Mouse (Mus musculus): ENCODE data around the gene Fdxr. TPM values are rescaled to one million over a fixed set of nuclear protein-coding genes. Genes with fewer than 3 reads are reported as not detected.

Gene Fdxr
- total and polyA plus RNA-seq, 2 experiments from 2014 or later: 16.4 to 22.6 TPM

GRCm38 (mm10) chr11:115283891-115284620 is 7.2 kb upstream of the Fdxr start:
- no peak for ATAC-seq

DNA sequence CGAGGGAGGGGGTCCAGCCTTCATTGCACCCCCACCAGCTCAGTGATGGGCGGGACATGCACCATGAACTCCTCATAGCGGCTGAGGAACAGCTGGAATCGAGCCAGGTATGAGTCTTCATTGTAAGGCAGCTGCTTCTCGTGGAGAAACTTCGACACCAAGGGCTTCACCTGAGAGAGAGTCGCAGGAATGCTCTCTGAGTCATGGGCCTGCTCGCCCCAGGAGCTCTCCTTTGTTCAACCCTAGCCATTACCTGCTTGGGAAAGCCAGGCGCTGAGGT is 6.6 kb upstream of the Fdxr start:
- H3K4me2 ChIP-seq (ENCODE audit: low read depth, low read length): no peak overlapping the region
- WGBS: 76% methylated on average over 9 of the region's 9 CpGs
- DNase-seq (ENCODE audit: low spot score) (no peak), ATAC-seq (no peak)
- H3K9ac ChIP-seq (replicated peaks; ENCODE audit: low read length): no peak overlapping the region
- H3K27ac ChIP-seq: peak overlapping the region; percentile 70; the same call in 1 of the 2 replicates
- H3K27me3 ChIP-seq (ENCODE audit: insufficient read depth, low read length): no peaks in the 10 kb centered on the region
- no peak for TF ChIP-seq CTCF (IDR thresholded peaks at IDR 0.05; ENCODE audit: low read depth)
- H3K4me3 ChIP-seq (ENCODE audit: low read length): no peak overlapping the region
- H3K36me3 ChIP-seq (ENCODE audit: insufficient read depth, low read length): no peaks in the 10 kb centered on the region
- no peaks in the 10 kb centered on the region for H3K4me1 ChIP-seq (ENCODE audit: insufficient read depth, low read length)
- H3K9me3 ChIP-seq (ENCODE audit: low read length): no peaks in the 10 kb centered on the region

More at GRCm38 (mm10) chr11:115283891-115284620, 7.2 kb upstream of the Fdxr start:
- Histone ChIP-seq H3K4me2 (ENCODE audit: low read depth, low read length) (no peak overlapping the region), H3K27ac (no peak overlapping the region), H3K27me3 (ENCODE audit: insufficient read depth, low read length) (no peaks in the 10 kb centered on the region), H3K9ac (replicated peaks; ENCODE audit: low read length) (no peak overlapping the region), H3K9me3 (ENCODE audit: low read length) (no peaks in the 10 kb centered on the region), H3K4me1 (ENCODE audit: insufficient read depth, low read length) (no peaks in the 10 kb centered on the region), H3K4me3 (ENCODE audit: low read length) (no peak overlapping the region), H3K36me3 (ENCODE audit: insufficient read depth, low read length) (no peaks in the 10 kb centered on the region)
- no peak for TF ChIP-seq CTCF (IDR thresholded peaks at IDR 0.05; ENCODE audit: low read depth)
- DNase-seq (ENCODE audit: low spot score): no peak
- 86% methylated on average over 12 of the region's 12 CpGs for WGBS

DNA sequence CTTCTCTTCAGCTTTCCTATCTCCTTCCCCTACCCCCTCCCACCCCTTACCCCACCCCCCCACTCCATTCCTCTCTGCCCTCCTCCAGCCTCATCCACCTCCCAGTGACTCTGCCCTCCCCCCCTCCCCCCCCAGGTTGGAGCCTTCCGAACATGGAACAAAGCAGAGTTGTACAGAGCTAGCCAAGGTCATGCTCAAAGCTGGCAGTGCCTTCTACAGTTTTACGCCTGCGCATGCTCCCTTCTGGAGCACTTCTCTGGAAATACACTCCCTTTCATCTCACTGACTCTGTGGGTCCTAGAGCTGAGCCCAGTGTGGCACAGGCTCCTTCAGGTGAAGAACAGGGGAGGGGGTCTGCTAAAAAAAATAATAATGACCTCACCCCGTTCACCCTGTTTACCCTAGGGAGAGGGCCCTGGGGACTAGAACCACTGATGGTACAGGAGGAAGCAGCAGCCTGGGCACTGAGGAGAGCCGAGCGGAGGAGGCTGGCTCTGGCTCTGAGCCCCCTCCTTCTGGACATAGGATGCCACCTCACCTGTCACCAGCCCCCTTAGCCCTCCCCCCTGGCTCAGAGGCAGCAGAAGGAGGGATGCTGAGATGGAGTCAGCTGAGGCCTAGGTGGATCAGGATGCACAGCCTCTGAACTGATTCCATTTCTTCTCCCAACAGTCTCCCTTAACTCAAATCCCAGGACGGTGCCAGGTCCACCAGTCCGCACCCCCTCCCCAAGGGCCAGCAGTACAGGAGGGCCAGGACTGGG is 6.1 kb upstream of the Fdxr start:
- ATAC-seq (peak; percentile 74), DNase-seq (ENCODE audit: low spot score) (peak; percentile 77)
- TF ChIP-seq CTCF (IDR thresholded peaks at IDR 0.05; ENCODE audit: low read depth): no peak
- WGBS: 69% methylated on average over 8 of the region's 8 CpGs
- Histone ChIP-seq H3K4me2 (ENCODE audit: low read depth, low read length) (no peak overlapping the region), H3K9me3 (ENCODE audit: low read length) (no peaks in the 10 kb centered on the region), H3K4me3 (ENCODE audit: low read length) (no peak overlapping the region), H3K27me3 (ENCODE audit: insufficient read depth, low read length) (no peaks in the 10 kb centered on the region), H3K9ac (replicated peaks; ENCODE audit: low read length) (no peak overlapping the region), H3K36me3 (ENCODE audit: insufficient read depth, low read length) (no peaks in the 10 kb centered on the region), H3K4me1 (ENCODE audit: insufficient read depth, low read length) (no peaks in the 10 kb centered on the region; the same call in 1 of the 2 replicates), H3K27ac (peak overlapping the region; percentile 70)

GRCm38 (mm10) chr11:115282295-115282694 is 5.4 kb upstream of the Fdxr start:
- H3K27me3 ChIP-seq (ENCODE audit: insufficient read depth, low read length): no peaks in the 10 kb centered on the region
- no peaks in the 10 kb centered on the region for H3K9me3 ChIP-seq (ENCODE audit: low read length)
- DNase-seq (ENCODE audit: low spot score): peak; percentile 43
- 66% methylated on average over 8 of the region's 8 CpGs for WGBS
- H3K36me3 ChIP-seq (ENCODE audit: insufficient read depth, low read length): no peaks in the 10 kb centered on the region
- H3K4me2 ChIP-seq (ENCODE audit: low read depth, low read length): no peak overlapping the region
- peak; percentile 75 for ATAC-seq
- no peaks in the 10 kb centered on the region; the same call in 1 of the 2 replicates for H3K4me1 ChIP-seq (ENCODE audit: insufficient read depth, low read length)
- H3K9ac ChIP-seq (replicated peaks; ENCODE audit: low read length): no peak overlapping the region
- peak overlapping the region; percentile 70 for H3K27ac ChIP-seq
- no peak overlapping the region for H3K4me3 ChIP-seq (ENCODE audit: low read length)
- no peak for TF ChIP-seq CTCF (IDR thresholded peaks at IDR 0.05; ENCODE audit: low read depth)

DNA sequence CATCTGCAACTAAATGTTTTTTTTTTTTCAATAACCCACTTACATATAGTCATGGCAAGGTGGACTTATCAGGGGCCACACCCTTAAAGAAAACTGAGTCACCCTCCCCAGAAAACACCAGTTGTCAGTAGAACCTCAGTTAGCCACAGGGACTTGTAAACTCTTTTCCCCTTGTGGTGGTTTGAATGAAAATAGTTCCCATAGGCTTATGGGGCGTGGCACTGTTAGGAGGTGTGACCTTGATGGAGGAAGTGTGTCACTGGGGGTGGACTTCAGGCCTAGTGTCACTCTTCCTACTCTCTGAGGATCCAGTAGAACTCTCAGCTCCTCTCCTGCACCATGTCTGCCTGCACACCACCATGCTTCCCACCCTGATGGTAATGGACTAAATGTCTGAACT is 2.9 kb upstream of the Fdxr start:
- Histone ChIP-seq H3K4me1 (ENCODE audit: insufficient read depth, low read length) (peaks cover 10% of the 10 kb centered on the region), H3K9me3 (ENCODE audit: low read length) (no peaks in the 10 kb centered on the region), H3K9ac (replicated peaks; ENCODE audit: low read length) (no peak overlapping the region), H3K27me3 (ENCODE audit: insufficient read depth, low read length) (no peaks in the 10 kb centered on the region), H3K4me2 (ENCODE audit: low read depth, low read length) (no peak overlapping the region), H3K36me3 (ENCODE audit: insufficient read depth, low read length) (no peaks in the 10 kb centered on the region), H3K27ac (no peak overlapping the region), H3K4me3 (ENCODE audit: low read length) (no peak overlapping the region)
- DNase-seq (ENCODE audit: low spot score) (no peak), ATAC-seq (no peak)
- WGBS: 70% methylated on average over 1 of the region's 1 CpGs
- TF ChIP-seq CTCF (IDR thresholded peaks at IDR 0.05; ENCODE audit: low read depth): no peak

GRCm38 (mm10) chr11:115278176-115278575 is 1.3 kb upstream of the Fdxr start:
- H3K4me3 ChIP-seq (ENCODE audit: low read length): no peak overlapping the region
- WGBS: 82% methylated on average over 6 of the region's 6 CpGs

GRCm38 (mm10) chr11:115277604-115277975 is 740 bp upstream of the Fdxr start:
- H3K27me3 ChIP-seq (ENCODE audit: insufficient read depth, low read length): no peaks in the 10 kb centered on the region
- no peak for ATAC-seq
- H3K9me3 ChIP-seq (ENCODE audit: low read length): no peaks in the 10 kb centered on the region
- H3K4me1 ChIP-seq (ENCODE audit: insufficient read depth, low read length): peaks cover 10% of the 10 kb centered on the region
- DNase-seq (ENCODE audit: low spot score): no peak
- peak overlapping the region; percentile 64 for H3K4me3 ChIP-seq (ENCODE audit: low read length)
- 14% methylated on average over 7 of the region's 7 CpGs for WGBS
- TF ChIP-seq CTCF (IDR thresholded peaks at IDR 0.05; ENCODE audit: low read depth): no peak
- H3K27ac ChIP-seq: peak overlapping the region; percentile 81
- H3K4me2 ChIP-seq (ENCODE audit: low read depth, low read length): peak overlapping the region; percentile 70
- H3K9ac ChIP-seq (replicated peaks; ENCODE audit: low read length): peak overlapping the region; percentile 42
- H3K36me3 ChIP-seq (ENCODE audit: insufficient read depth, low read length): no peaks in the 10 kb centered on the region

More at GRCm38 (mm10) chr11:115278176-115278575, 1.3 kb upstream of the Fdxr start:
- Histone ChIP-seq H3K27me3 (ENCODE audit: insufficient read depth, low read length) (no peaks in the 10 kb centered on the region), H3K36me3 (ENCODE audit: insufficient read depth, low read length) (no peaks in the 10 kb centered on the region), H3K9ac (replicated peaks; ENCODE audit: low read length) (no peak overlapping the region), H3K4me2 (ENCODE audit: low read depth, low read length) (0 out of 2 replicates have a peak overlapping the region, but pooled peaks have one; percentile 70), H3K9me3 (ENCODE audit: low read length) (no peaks in the 10 kb centered on the region), H3K4me1 (ENCODE audit: insufficient read depth, low read length) (peaks cover 10% of the 10 kb centered on the region), H3K27ac (no peak overlapping the region)
- ATAC-seq (no peak), DNase-seq (ENCODE audit: low spot score) (no peak)
- TF ChIP-seq CTCF (IDR thresholded peaks at IDR 0.05; ENCODE audit: low read depth): no peak
